Mouse (Mus musculus) urinary bladder, postnatal 25 days (tissue): ENCODE results near the gene Tcf15.

ENCODE experiments used
- DNase-seq: peaks from one replicate; pipeline ENCODE4 v3.0.0; 2022; ENCODE audit warnings: low spot score

Tcf15 gene

GRCm38 (mm10) chr2:152143279-152144157, at the start of gene Tcf15:
Gene Tcf15 (plus strand): TSS chr2:152143561.
- DNase-seq: peak; percentile 16

GRCm38 (mm10) chr2:152094856-152095545, 48.4 kb upstream of the Tcf15 start:
- DNase-seq: no peak

- no peak for DNase-seq
Measured at GRCm38 (mm10) chr2:152096922-152097321, 46.4 kb upstream of the Tcf15 start.

GRCm38 (mm10) chr2:152097916-152098315, 45.4 kb upstream of the Tcf15 start:
- no peak for DNase-seq

GRCm38 (mm10) chr2:152099538-152099937, 43.8 kb upstream of the Tcf15 start:
- DNase-seq: no peak

- no peak for DNase-seq
Measured at GRCm38 (mm10) chr2:152101761-152102160, 41.6 kb upstream of the Tcf15 start.

GRCm38 (mm10) chr2:152102369-152102768, 41.0 kb upstream of the Tcf15 start:
- no peak for DNase-seq

GRCm38 (mm10) chr2:152104711-152105317, 38.5 kb upstream of the Tcf15 start:
- DNase-seq: no peak

GRCm38 (mm10) chr2:152105318-152106224, 37.8 kb upstream of the Tcf15 start, which contains the start of gene Srxn1:
Gene Srxn1 (plus strand): TSS chr2:152105516.
- DNase-seq: peak; percentile 84

GRCm38 (mm10) chr2:152106225-152106595, 37.2 kb upstream of the Tcf15 start:
- DNase-seq: no peak

- DNase-seq: no peak
Measured at GRCm38 (mm10) chr2:152106597-152106996, 36.8 kb upstream of the Tcf15 start.

- DNase-seq: no peak
Measured at GRCm38 (mm10) chr2:152108702-152109101, 34.7 kb upstream of the Tcf15 start.

GRCm38 (mm10) chr2:152109386-152109785, 34.0 kb upstream of the Tcf15 start:
- DNase-seq: no peak

- no peak for DNase-seq
Measured at GRCm38 (mm10) chr2:152111311-152111710, 32.0 kb upstream of the Tcf15 start.

GRCm38 (mm10) chr2:152111920-152112319, 31.4 kb upstream of the Tcf15 start:
- peak; percentile 90 for DNase-seq

GRCm38 (mm10) chr2:152112490-152112889, 30.9 kb upstream of the Tcf15 start:
- DNase-seq: no peak

- DNase-seq: no peak
Measured at GRCm38 (mm10) chr2:152112970-152113369, 30.4 kb upstream of the Tcf15 start.

GRCm38 (mm10) chr2:152114057-152114975, 29.0 kb upstream of the Tcf15 start:
- no peak for DNase-seq

GRCm38 (mm10) chr2:152117694-152118093, 25.7 kb upstream of the Tcf15 start:
- no peak for DNase-seq

- DNase-seq: no peak
Measured at GRCm38 (mm10) chr2:152119228-152119865, 24.0 kb upstream of the Tcf15 start.
